Mouse (Mus musculus): ENCODE measurements around the gene Atp2a2.

Atp2a2 gene

GRCm38 (mm10) chr5:122502077-122502941 is at the start of gene Atp2a2:
Atp2a2 (minus strand) TSS chr5:122502225.
- peak; percentile 83 for DNase-seq (ENCODE audit: low spot score)

GRCm38 (mm10) chr5:122550460-122550859 is 48.4 kb upstream of the Atp2a2 start:
- no peak for DNase-seq (ENCODE audit: low spot score)

DNA sequence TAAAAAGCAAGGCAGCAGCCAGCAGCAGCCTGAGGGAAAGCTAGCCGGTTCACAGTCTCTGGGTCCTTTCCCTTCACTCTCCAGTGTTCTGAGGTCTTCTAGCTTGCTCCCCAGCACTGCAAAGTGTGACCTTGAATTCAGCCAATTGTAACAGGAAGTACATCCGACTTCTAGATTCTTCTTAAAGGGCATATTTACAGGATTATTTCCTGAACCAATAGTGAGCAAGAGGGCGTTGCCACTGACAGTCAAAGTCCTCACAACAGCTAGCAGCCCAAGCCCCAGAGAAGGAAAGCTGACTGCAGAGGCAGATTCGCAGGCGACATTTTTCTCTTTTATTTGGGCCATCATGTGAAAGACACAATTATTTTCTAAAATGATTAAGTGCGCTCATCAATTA is 46.6 kb upstream of the Atp2a2 start:
- DNase-seq (ENCODE audit: low spot score): no peak

- no peak for DNase-seq (ENCODE audit: low spot score)
These were observed 45.8 kb upstream of the Atp2a2 start for GRCm38 (mm10) chr5:122547810-122548209.

GRCm38 (mm10) chr5:122547251-122547714 is 45.3 kb upstream of the Atp2a2 start:
- DNase-seq (ENCODE audit: low spot score): no peak

- no peak for DNase-seq (ENCODE audit: low spot score)
These were observed 41.4 kb upstream of the Atp2a2 start for GRCm38 (mm10) chr5:122543392-122543791.

GRCm38 (mm10) chr5:122541871-122542270 is 39.8 kb upstream of the Atp2a2 start:
- no peak for DNase-seq (ENCODE audit: low spot score)

DNA sequence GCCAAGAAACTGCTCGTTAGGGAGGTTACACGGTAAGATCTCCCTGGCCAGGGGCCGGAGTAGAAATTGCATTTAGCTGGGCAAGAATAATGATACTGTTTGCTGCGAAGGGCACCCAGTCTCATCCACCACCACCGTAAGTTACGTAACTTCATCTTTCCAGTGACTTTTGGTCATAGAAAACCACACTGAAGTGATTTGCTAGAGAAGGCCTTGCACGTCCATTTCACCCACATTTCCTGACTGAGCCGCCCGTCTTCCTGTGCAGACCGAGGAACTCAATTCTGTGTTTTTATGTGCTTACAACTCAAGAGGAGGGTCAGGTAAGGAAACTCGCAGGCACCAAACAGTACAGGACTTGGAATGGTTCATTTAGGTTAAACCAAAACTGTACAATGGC is 36.1 kb upstream of the Atp2a2 start:
- DNase-seq (ENCODE audit: low spot score): no peak

GRCm38 (mm10) chr5:122537654-122538053 is 35.6 kb upstream of the Atp2a2 start:
- no peak for DNase-seq (ENCODE audit: low spot score)

GRCm38 (mm10) chr5:122533884-122534283 is 31.9 kb upstream of the Atp2a2 start:
- DNase-seq (ENCODE audit: low spot score): no peak

GRCm38 (mm10) chr5:122529913-122530604 is 28.0 kb upstream of the Atp2a2 start:
- no peak for DNase-seq (ENCODE audit: low spot score)

DNA sequence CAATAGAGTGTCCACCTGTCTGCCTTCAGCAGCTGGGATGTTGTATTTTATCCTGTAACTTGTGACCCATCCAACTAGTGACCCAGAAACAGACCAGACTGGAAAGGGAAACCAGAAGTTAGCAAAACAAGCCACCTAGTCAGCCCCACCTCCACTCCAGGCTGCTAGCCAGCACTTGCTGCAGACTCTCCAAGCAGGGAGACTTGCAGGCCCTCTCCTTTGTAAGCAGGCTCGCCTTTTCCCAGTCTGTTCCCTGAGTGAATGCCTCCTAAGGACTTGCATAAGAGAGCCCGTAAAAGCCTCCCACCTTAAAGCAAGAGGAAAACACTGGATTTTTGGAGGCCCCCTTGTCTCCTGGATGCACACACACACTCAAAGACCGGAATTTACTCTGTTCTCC is 27.3 kb upstream of the Atp2a2 start:
- no peak for DNase-seq (ENCODE audit: low spot score)

DNA sequence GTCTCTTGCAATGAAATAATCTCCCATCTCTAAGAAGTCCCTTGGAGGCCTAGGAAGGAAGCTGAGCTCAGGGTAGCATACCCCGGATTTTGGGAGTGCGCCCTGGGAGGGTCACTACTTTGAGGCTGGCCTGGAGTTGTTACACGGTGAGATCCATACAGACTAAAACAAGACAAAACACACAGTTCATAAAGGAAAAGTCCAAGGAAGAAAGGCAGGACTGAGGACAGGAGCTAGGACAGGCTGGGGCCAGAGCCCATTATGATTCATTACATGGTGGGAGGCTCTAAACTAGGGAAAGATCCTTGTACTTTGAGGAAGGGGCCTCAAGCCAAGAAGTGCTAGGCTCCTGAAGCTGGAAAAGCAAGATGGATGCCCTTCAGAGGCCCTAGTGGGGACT is 26.6 kb upstream of the Atp2a2 start:
- DNase-seq (ENCODE audit: low spot score): no peak

DNA sequence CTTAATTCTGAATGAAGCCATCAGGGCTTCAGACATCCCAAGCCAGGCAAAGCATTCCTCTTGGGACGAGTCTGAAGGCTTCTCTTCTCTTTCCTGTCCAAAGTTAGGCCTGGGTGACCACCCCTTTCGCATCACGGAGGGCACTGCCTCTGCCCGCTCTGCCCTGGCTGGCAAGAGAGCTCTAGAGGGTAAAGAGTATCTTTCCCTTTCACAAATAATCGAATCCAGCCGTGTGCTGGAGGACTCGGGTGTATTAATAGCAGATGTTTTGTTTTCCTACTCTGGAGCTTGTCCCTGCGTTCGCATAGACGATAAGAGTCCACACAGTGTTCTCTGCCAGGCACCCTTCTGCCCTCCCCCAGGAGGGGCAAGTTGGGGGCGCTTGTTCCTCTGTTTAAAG is 25.7 kb upstream of the Atp2a2 start:
- no peak for DNase-seq (ENCODE audit: low spot score)

GRCm38 (mm10) chr5:122526878-122527730 is 25.1 kb upstream of the Atp2a2 start:
- DNase-seq (ENCODE audit: low spot score): no peak

DNA sequence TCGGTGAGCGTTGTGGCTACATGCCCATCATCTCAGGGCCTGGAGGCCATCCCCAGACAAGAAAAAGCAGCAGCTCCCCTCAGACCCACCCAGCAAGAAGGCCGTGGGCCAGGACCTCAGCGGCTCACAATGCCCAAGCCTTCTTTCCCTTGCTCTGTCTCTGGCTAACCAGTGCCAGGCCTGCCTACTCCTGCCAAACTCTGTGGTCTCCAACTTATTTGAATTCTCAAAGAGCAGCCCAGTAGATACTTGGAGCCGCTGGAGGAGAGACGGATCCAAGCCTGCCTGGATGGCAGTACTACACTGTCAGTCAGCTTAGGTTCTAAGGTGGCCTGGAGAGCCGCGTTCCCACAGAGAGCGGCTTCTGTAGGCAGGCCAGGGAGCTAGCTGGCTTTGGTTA is 24.4 kb upstream of the Atp2a2 start:
- no peak for DNase-seq (ENCODE audit: low spot score)

- DNase-seq (ENCODE audit: low spot score): no peak
These were observed 23.4 kb upstream of the Atp2a2 start for GRCm38 (mm10) chr5:122525238-122525931.

GRCm38 (mm10) chr5:122524854-122525237 is 22.8 kb upstream of the Atp2a2 start:
- DNase-seq (ENCODE audit: low spot score): no peak

DNA sequence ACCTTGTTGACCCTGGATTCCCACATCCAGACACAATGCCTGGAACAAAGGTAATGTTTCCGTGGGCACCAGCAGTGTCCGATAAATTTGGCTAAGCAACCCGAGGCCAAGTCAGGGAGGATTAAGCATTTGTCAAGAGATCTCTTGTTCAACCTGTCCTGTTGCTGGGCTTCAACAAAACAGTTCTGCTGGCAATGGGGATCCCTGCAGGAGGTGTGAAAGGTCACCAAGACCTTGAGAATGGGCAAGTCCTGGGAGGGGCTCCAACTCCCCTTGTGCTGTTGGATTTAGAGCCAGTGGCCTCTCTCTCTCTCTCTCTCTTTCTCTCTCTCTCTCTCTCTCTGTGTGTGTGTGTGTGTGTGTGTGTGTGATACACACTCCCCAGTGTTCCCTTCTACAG is 22.2 kb upstream of the Atp2a2 start:
- no peak for DNase-seq (ENCODE audit: low spot score)

DNA sequence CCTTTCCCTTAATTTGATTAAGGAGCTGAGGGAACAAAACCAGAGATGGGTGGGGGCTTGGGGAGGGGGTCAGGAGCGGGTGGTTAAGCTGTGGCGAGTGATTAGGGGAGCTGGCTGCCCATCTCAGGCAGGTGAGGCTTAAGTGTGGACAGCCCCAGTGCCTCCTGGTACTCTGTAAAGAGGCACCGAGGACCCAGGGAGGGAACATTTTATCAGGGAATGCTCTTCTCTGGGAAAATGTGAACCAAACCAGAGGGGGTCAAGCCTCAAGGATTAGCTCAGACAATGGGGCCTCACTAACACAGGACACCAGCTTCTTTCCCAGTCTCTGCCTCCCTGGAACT is 19.1 kb upstream of the Atp2a2 start:
- no peak for DNase-seq (ENCODE audit: low spot score)

- no peak for DNase-seq (ENCODE audit: low spot score)
These were observed 18.5 kb upstream of the Atp2a2 start for GRCm38 (mm10) chr5:122520254-122521129.

Data from c-Kit-positive CD71-positive TER-119-positive erythroid progenitor cells, embryonic 14.5 days (primary cell).